Mouse (Mus musculus) layer of hippocampus, postnatal 36 days (tissue): ENCODE data around the gene Gm13271. TPM values are rescaled to one million over a fixed set of nuclear protein-coding genes. Genes with fewer than 3 reads are reported as not detected.
"Not testable (repeated sequence)": the region's sequence is repeated elsewhere in the genome, so short reads cannot be mapped to it uniquely, and the experiment has no call there.

Experiments
- DNase-seq, 2 experiments: peaks; one replicate each; pipeline ENCODE4 v3.0.0; 2022
- total RNA-seq, 2 experiments: library from RNA; stranded (reverse); gene quantifications; 2 replicates each; pipeline ENCODE4 v1.2.3; 2021

Gm13271 gene
- total RNA-seq, 2 experiments from 2014 or later, result not detected

GRCm38 (mm10) chr4:88760431-88760830 is 5.8 kb downstream of the Gm13271 start:
- peak; percentile 45 to 60 for DNase-seq

GRCm38 (mm10) chr4:88761776-88762175 is 7.1 kb downstream of the Gm13271 start:
- DNase-seq, result peak; percentile 48 to 70

- not testable (repeated sequence) for DNase-seq
These were observed 7.7 kb downstream of the Gm13271 start for GRCm38 (mm10) chr4:88762341-88762740.

- peak; percentile 29 to 37 for DNase-seq
These were observed 8.8 kb downstream of the Gm13271 start for GRCm38 (mm10) chr4:88763384-88764018.

- not testable (repeated sequence) for DNase-seq
These were observed 18.9 kb downstream of the Gm13271 start, which contains the start of gene Gm13290 for GRCm38 (mm10) chr4:88773534-88773933. TSS of gene Gm13290 (plus strand) at chr4:88773834.

- DNase-seq, result not testable (repeated sequence)
These were observed 22.0 kb downstream of the Gm13271 start, which contains the start of gene Gm13289 for GRCm38 (mm10) chr4:88776622-88777021. TSS of gene Gm13289 (plus strand) at chr4:88776922.

- not testable (repeated sequence) for DNase-seq
These were observed 24.9 kb downstream of the Gm13271 start, which contains the start of gene Gm13272 for GRCm38 (mm10) chr4:88779550-88779949. TSS of gene Gm13272 (plus strand) at chr4:88779850.

- not testable (repeated sequence) for DNase-seq
These were observed 25.7 kb downstream of the Gm13271 start for GRCm38 (mm10) chr4:88780320-88780719.

GRCm38 (mm10) chr4:88781831-88782230 is 27.2 kb downstream of the Gm13271 start, which contains the start of gene Ifnz:
TSS of gene Ifnz (plus strand) at chr4:88782131.
- DNase-seq, result not testable (repeated sequence)

- peak in 1 of 2 experiments; percentile 3 for DNase-seq
These were observed 27.7 kb downstream of the Gm13271 start for GRCm38 (mm10) chr4:88782335-88782734.

- not testable (repeated sequence) for DNase-seq
These were observed 30.7 kb downstream of the Gm13271 start, which contains the start of gene Gm13276 for GRCm38 (mm10) chr4:88785409-88785808. TSS of gene Gm13276 (plus strand) at chr4:88785709.

- DNase-seq, result peak; percentile 48 to 65
These were observed 33.7 kb downstream of the Gm13271 start, which contains the start of gene Gm13277 for GRCm38 (mm10) chr4:88788402-88788801. TSS of gene Gm13277 (plus strand) at chr4:88788632.

- not testable (repeated sequence) for DNase-seq
These were observed 36.6 kb downstream of the Gm13271 start, which contains the start of gene Gm13278 for GRCm38 (mm10) chr4:88791250-88791649. TSS of gene Gm13278 (plus strand) at chr4:88791550.

- DNase-seq, result peak; percentile 78 to 81
These were observed 39.4 kb downstream of the Gm13271 start, which contains the start of gene Gm13275 for GRCm38 (mm10) chr4:88793936-88794675. TSS of gene Gm13275 (plus strand) at chr4:88794487.

- DNase-seq, result not testable (repeated sequence)
These were observed 42.4 kb downstream of the Gm13271 start, which contains the start of gene Gm13279 for GRCm38 (mm10) chr4:88797097-88797496. TSS of gene Gm13279 (plus strand) at chr4:88797397.

GRCm38 (mm10) chr4:88799365-88799764 is 44.7 kb downstream of the Gm13271 start, which contains the start of gene Gm13285:
TSS of gene Gm13285 (plus strand) at chr4:88799665.
- DNase-seq, result not testable (repeated sequence)

GRCm38 (mm10) chr4:88802954-88803353 is 48.3 kb downstream of the Gm13271 start, which contains the start of gene Gm13287:
TSS of gene Gm13287 (plus strand) at chr4:88803254.
- DNase-seq, result not testable (repeated sequence)

Other genes starting within 250 kb of the Gm13271 start
- not detected for gene Ifnb1, start 232.1 kb upstream of the Gm13271 start, total RNA-seq
- not detected for gene Ifna15, start 196.6 kb upstream of the Gm13271 start, total RNA-seq
- not detected for gene Ifna14, start 183.1 kb upstream of the Gm13271 start, total RNA-seq
- not detected for gene Ifna9, start 162.5 kb upstream of the Gm13271 start, total RNA-seq
- gene Ifna12, start 151.5 kb upstream of the Gm13271 start, total RNA-seq, result not detected
- not detected for gene C87499, start 120.5 kb upstream of the Gm13271 start, total RNA-seq
- not detected for gene Ifna13, start 110.4 kb upstream of the Gm13271 start, total RNA-seq
- not detected for gene Ifna16, start 77.9 kb upstream of the Gm13271 start, total RNA-seq
- gene Ifna2, start 71.0 kb upstream of the Gm13271 start, total RNA-seq, result not detected
- gene Ifnab, start 63.5 kb upstream of the Gm13271 start, total RNA-seq, result not detected
- gene Gm26566, start 33.1 kb upstream of the Gm13271 start, total RNA-seq, result 1 to 10 TPM in 1 of 2 experiments, under 1 TPM in 1; 0.90 to 1.5 TPM
- gene Klhl9, start 32.4 kb upstream of the Gm13271 start, total RNA-seq, result 100 to 1,000 TPM; 105 to 112 TPM
- not detected for gene Gm13283, start 5.3 kb downstream of the Gm13271 start, total RNA-seq
- gene Gm13290, start 19.0 kb downstream of the Gm13271 start, total RNA-seq, result not detected
- not detected for gene Gm13289, start 22.1 kb downstream of the Gm13271 start, total RNA-seq
- not detected for gene Gm13272, start 25.0 kb downstream of the Gm13271 start, total RNA-seq
- not detected for gene Ifnz, start 27.3 kb downstream of the Gm13271 start, total RNA-seq
- gene Gm13276, start 30.8 kb downstream of the Gm13271 start, total RNA-seq, result not detected
- gene Gm13277, start 33.8 kb downstream of the Gm13271 start, total RNA-seq, result not detected
- not detected for gene Gm13278, start 36.7 kb downstream of the Gm13271 start, total RNA-seq
- gene Gm13275, start 39.6 kb downstream of the Gm13271 start, total RNA-seq, result not detected
- gene Gm13279, start 42.5 kb downstream of the Gm13271 start, total RNA-seq, result not detected
- not detected for gene Gm13285, start 44.8 kb downstream of the Gm13271 start, total RNA-seq
- not detected for gene Gm13287, start 48.4 kb downstream of the Gm13271 start, total RNA-seq
- not detected for gene Gm13288, start 50.7 kb downstream of the Gm13271 start, total RNA-seq
- not detected for gene Ifna7, start 61.4 kb downstream of the Gm13271 start, total RNA-seq
- not detected for gene Ifna11, start 65.1 kb downstream of the Gm13271 start, total RNA-seq
- gene Ifna6, start 72.5 kb downstream of the Gm13271 start, total RNA-seq, result not detected
- not detected for gene Ifna5, start 80.7 kb downstream of the Gm13271 start, total RNA-seq
- gene Ifna4, start 87.0 kb downstream of the Gm13271 start, total RNA-seq, result not detected
- not detected for gene Ifna1, start 95.2 kb downstream of the Gm13271 start, total RNA-seq
- not detected for gene Ifne, start 125.3 kb downstream of the Gm13271 start, total RNA-seq